Mouse (Mus musculus) activated CD4-positive, CD25-positive, alpha-beta regulatory T cell, adult 9 weeks (primary cell): ENCODE data around the gene Rpsa. TPM values are rescaled to one million over a fixed set of nuclear protein-coding genes. Genes with fewer than 3 reads are reported as not detected.

Experiments used
- polyA plus RNA-seq: library from polyadenylated mRNA; unstranded; fragments of 100-300 nt; shearing (Covaris generic); gene quantifications from one replicate; pipeline ENCODE4 v1.2.1, GENCODE M21; 2017

Rpsa gene
- 2,080 TPM for polyA plus RNA-seq

DNA sequence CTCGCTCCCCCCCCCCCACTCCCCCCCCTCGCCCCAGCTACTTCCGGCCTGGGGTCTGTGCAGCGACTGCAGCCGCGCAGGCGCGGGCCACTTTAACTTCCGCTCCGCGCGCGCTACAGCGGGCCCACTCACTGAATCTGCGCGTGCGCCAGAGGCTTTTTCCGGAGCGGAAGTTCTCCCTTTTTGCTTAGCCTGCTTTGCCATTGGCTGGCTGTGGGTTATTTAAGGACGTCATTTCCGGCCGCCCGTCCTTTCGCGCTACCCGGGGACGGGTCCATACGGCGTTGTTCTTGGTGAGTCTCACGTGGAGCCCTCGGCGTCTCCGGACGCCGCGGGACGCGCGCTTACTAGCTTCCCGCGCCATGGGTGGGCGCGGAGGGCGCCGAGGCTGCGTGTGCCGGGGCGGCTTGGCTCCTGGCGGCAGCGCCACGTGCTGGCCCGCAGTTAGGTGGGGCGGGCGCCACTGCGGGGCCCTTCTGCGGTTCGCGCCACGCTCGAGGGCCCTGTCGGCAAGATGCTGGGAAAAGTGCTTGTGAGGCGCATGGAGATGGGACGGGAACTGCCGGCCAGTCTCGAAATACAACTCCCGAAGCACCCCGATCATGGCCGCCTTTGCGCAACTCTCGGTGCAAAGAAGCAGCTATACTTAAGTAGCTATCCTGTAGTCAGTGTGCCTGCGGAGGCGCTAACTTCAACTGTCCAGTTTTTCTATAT lies at the start of gene Rpsa:
TSS of gene Rpsa (plus strand) at position 152 of the 714 bp plus-strand sequence.

DNA sequence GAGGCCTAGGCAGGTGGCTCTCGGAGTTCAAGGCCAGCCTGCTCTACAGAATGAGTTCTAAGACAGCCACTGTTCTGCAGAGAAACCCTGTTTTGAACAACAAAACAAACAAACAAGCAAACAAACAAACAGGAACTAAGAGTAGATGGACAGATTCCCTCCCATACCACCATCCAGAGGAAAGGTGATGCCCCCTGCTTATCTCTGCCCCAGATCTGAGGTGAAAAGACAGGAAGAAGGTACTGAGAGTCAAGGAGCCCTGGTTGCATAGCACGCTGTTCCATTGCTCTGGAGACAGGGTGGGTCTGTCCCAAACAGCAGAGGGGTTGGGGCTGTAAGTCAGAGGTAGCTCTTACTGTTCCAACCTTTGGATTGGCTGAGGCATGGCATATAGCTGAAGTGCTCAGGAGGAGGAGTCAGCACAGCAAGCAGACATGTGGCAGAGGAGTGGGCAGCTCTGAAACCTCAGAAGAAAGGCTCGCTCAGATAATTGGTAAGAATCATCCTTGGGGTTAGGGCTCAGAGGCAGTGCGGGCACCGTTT lies 35.7 kb upstream of the Rpsa start, which contains the start of gene Ccr8:
TSS of gene Ccr8 (plus strand) at position 419 of the 543 bp plus-strand sequence.

DNA sequence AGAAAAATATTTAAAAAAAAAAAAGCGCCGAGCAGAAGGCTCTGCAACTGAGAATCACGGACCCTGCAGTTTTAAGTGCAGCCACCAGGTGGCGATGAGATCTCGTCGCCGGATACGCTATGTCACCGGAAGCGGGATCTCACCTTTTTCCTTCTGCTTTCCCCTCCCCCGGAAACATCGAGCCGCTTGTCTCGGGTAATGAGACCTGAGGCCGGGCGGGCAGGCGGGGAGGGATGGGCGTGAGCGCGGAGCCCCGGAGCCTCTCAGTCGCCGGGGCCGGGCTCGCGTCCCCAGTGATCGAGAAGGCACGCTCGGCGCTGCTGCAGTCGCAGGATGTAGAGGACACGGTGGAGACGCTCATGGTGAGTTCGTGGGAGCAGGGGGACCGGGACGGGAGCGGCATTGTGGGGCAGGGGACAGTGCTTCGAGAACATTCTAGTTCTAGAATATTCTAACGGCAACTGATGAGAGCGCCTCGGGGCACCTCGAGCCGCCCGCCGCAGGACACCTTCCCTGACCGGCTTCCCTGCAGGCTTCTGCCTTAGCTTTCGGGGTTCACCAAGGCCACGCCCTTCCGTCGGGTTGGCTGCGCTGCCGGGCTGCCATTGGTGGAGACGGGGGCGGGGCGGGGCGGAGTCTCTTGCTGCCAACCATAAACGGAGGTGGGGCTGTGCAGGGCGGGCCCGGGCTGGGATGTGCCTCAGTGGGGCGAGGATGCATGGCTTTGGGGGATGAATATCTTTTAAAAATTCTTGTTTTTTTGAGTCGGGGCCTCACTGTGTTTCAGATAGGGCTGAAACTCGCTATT lies 17.1 kb upstream of the Rpsa start, which contains the start of gene Slc25a38:
TSS of gene Slc25a38 (plus strand) at position 164 of the 808 bp plus-strand sequence.

DNA sequence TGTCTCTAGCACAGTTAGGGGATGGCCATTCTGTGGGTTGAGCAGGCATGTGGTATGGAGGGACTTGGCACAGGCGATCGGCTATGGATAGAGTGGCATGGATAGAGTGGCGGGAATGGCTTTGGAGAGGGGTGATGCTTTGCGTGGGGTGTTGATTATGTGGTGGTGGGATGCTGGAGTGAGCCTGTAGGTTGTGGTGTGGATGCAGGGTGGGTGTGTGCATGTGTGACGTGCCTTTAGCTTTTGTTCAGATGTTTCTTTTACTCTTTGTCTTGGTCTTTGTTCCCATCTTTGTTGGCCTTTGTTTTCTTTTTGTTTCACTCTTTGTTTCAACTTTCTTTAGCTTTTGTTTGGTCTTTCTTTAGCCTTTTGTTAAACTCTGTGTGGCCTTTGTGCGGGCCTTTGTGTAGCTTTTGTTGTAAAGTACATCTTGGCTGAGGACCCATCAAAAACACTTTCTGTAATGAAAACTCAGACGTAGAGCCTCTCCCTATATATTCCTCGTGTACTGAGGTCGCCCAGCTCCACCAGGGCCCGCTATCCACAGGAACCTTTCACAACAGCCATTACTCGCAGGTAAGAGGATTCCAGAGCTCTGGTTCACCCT lies 21.8 kb downstream of the Rpsa start, which contains the start of gene Mobp:
TSS of gene Mobp (plus strand) at position 486 of the 607 bp plus-strand sequence.

Other genes starting within 250 kb of the Rpsa start
- gene Wdr48, start 232.8 kb upstream of the Rpsa start, polyA plus RNA-seq, result 66.7 TPM
- 11.9 TPM for gene Gorasp1, start 190.1 kb upstream of the Rpsa start, polyA plus RNA-seq
- not detected for gene Ttc21a, start 190.1 kb upstream of the Rpsa start, polyA plus RNA-seq
- gene Csrnp1, start 143.0 kb upstream of the Rpsa start, polyA plus RNA-seq, result 64.2 TPM
- not detected for gene Xirp1, start 104.1 kb upstream of the Rpsa start, polyA plus RNA-seq
- 0.23 TPM for gene Cx3cr1, start 57.8 kb upstream of the Rpsa start, polyA plus RNA-seq
- 93.2 TPM for gene Ccr8, start 35.6 kb upstream of the Rpsa start, polyA plus RNA-seq
- gene Slc25a38, start 17.3 kb upstream of the Rpsa start, polyA plus RNA-seq, result 51.5 TPM
- not detected for gene Mobp, start 22.0 kb downstream of the Rpsa start, polyA plus RNA-seq
- not detected for gene Myrip, start 173.8 kb downstream of the Rpsa start, polyA plus RNA-seq